Mouse (Mus musculus): Measurements from ENCODE around the gene Cdc42bpg.

DNA sequence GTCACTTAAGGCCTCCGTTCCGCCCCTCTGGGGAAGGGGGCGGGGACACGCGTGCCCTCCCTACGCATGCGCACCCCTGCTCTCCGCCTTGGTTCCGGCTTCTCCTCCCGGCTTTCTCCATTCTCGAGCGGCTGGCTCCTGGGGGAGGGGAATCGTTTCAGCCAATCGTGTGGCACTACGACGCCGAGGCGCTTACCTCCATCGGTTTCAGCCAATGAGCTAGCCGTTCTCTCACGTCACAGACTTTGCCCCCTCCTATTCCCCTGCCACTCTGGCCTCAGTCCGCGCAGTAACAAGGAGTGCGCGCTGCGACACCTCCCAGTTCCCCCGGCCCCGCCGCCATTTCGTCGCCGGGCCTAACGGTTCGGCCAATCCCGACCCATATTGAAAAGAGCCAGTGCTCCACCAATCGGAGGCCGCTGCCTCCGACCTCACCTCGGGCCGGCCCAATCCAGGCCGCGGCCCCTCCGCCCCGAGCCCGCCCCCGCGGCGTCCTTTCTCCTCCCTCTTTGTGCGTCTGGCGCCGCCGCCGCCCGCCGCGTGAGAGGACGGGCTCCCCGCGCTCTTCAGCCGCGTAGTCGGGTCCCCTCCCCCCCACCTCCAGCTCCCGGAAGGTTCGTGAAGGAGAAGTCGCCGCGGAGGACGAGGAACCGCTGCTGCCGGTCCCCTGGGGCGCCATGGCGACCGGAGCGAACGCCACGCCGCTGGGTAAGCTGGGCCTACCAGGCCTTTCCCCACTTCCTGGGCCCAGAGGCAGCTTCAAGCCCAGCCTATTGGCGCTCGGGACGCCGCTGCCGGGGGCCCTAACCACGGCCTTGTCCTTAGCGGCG is 57.4 kb downstream of the Cdc42bpg start, which contains the start of gene Sf1:
- peak; percentile 73 for TF ChIP-seq POLR2A (IDR thresholded peaks at IDR 0.05; ENCODE audit: insufficient read length, low read depth)
- no peak for TF ChIP-seq CEBPB (IDR thresholded peaks at IDR 0.05; ENCODE audit: insufficient read depth, poor library complexity, severe bottlenecking)
- TF ChIP-seq MAX (IDR thresholded peaks at IDR 0.05; ENCODE audit: low read depth) = no peak
- TF ChIP-seq USF1 (IDR thresholded peaks at IDR 0.05; ENCODE audit: low read depth) = no peak
- TF ChIP-seq POLR2AphosphoS2 (IDR thresholded peaks at IDR 0.05; ENCODE audit: insufficient read length, low read depth) = peak; percentile 68
- TF ChIP-seq MYOD1 (IDR thresholded peaks at IDR 0.05; ENCODE audit: control insufficient read depth in 1 of 3, insufficient read length in 2 of 3, low read depth in 2 of 3) = peak in 1 of 3 experiments; percentile 9
- peak; percentile 61 for TF ChIP-seq SRF (IDR thresholded peaks at IDR 0.05; ENCODE audit: control insufficient read depth, insufficient read length, low read depth)
- TF ChIP-seq TCF3 (IDR thresholded peaks at IDR 0.05; ENCODE audit: insufficient read length, low read depth) = no peak
- TF ChIP-seq TCF12 (IDR thresholded peaks at IDR 0.05; ENCODE audit: insufficient read depth, poor library complexity, severe bottlenecking) = no peak
- TF ChIP-seq MYOG (IDR thresholded peaks at IDR 0.05; ENCODE audit: control insufficient read depth in 1 of 3, insufficient read depth in 1 of 3, insufficient read length in 2 of 3, low read depth in 2 of 3) = no peak
